Comparison of ENCODE assay signal across 14 mouse cellular contexts in the genomic region with DNA sequence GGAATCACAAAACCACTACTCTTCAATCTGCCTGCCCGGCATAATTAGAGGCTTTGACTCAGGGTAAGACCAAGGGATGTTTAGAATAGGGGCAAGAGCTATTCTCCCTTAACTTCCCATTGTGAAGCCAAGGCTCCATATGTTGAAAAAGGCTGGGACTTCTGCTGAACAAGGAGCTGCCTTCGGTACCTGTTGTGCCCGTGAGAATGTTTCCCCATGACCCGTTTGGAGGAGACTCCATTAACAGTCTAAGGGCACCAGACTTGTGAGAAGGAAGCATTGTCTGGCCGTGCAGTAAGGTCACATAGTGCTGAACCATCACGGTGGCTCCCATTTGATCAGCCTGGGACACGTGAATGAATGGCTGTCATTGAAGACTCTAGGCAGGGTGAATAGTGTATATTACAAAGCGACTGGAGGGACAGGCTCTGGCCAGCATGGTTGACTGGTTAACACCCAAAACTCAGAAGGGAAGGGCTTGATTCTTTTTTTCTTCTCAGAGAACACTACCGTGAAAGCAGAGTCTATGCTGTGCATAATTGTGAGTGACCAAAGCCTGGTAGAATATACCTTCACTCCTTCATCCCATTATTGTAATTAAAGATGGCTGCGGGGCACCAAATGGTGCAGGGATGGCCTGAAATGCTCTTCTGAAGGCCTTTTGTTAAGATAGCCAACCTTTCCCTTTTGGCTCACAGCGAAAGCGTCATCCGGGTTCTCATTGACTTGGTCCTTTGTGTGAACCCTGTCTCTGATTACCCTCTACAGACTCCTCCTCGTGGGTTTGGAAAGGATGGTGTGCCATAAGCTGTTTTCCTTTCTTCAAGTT.
DNase-seq lines count a peak whose midpoint lies in the region; ATAC-seq lines count a peak whose summit lies in the region.
"Had no signal": no experiment of that assay in that cellular context is flagged by ENCODE, and none has a peak within 500 bp of the region (broad histone marks: within the 10 kb centered on the region; RNA-seq: fewer than 3 reads in every experiment).

No protein-coding gene starts in this region.

- no peaks in the 10 kb centered on the region for H3K36me3 ChIP-seq in hindbrain, embryonic 11.5 days (ENCODE audit: control insufficient read depth, insufficient read depth, low read length)
- no peaks in the 10 kb centered on the region for H3K36me3 ChIP-seq in midbrain, embryonic 14.5 days (ENCODE audit: control insufficient read depth, insufficient read depth, low read length)
- H3K36me3 ChIP-seq: embryonic facial prominence, embryonic 12.5 days had no signal

- H3K27ac ChIP-seq in hindbrain, embryonic 11.5 days (ENCODE audit: low read depth, low read length) = peak overlapping the region; percentile 74
- H3K27ac ChIP-seq in midbrain, embryonic 14.5 days (replicated peaks; ENCODE audit: low read depth, low read length) = peak overlapping the region; percentile 39
- H3K27ac ChIP-seq: embryonic facial prominence, embryonic 12.5 days had no signal

- peak; percentile 26 for DNase-seq in ES-CJ7 (ENCODE audit: low read depth, low spot score)
- DNase-seq in embryo, embryonic 11 days = peak; percentile 65
- peak; percentile 57 for DNase-seq in hindbrain, embryonic 11.5 days (ENCODE audit: low spot score)
- DNase-seq in midbrain, embryonic 14.5 days = peak; percentile 31
- no peak for DNase-seq in urinary bladder, adult 18-20 months (ENCODE audit: low spot score in 2 of 2)
- DNase-seq in urinary bladder, postnatal 36 days (ENCODE audit: low spot score in 2 of 2) = no peak
- no peak for DNase-seq in cerebellum, postnatal 25 days
- DNase-seq: adrenal gland, postnatal 10 days; heart, postnatal 4 days; kidney, postnatal 14 days; liver; thymus, adult 2 months had no signal

- H3K4me1 ChIP-seq in hindbrain, embryonic 11.5 days (replicated peaks; ENCODE audit: control insufficient read depth, insufficient read depth, low read length) = peaks cover 15% of the 10 kb centered on the region
- H3K4me1 ChIP-seq in midbrain, embryonic 14.5 days (ENCODE audit: control insufficient read depth, insufficient read depth, low read length) = peaks cover 50% of the 10 kb centered on the region

- no peaks in the 10 kb centered on the region for H3K9me3 ChIP-seq in hindbrain, embryonic 11.5 days (ENCODE audit: control insufficient read depth, low read length)
- no peaks in the 10 kb centered on the region for H3K9me3 ChIP-seq in midbrain, embryonic 14.5 days (ENCODE audit: control insufficient read depth, low read length)
- H3K9me3 ChIP-seq: embryonic facial prominence, embryonic 12.5 days had no signal

- no peak overlapping the region for H3K4me2 ChIP-seq in hindbrain, embryonic 11.5 days (replicated peaks; ENCODE audit: low read depth, low read length)
- H3K4me2 ChIP-seq in midbrain, embryonic 14.5 days (ENCODE audit: low read length) = 0 out of 2 replicates have a peak overlapping the region, but pooled peaks have one; percentile 6
- H3K4me2 ChIP-seq: embryonic facial prominence, embryonic 12.5 days had no signal

- no peak overlapping the region for H3K4me3 ChIP-seq in hindbrain, embryonic 11.5 days (ENCODE audit: low read depth, low read length)
- H3K4me3 ChIP-seq in midbrain, embryonic 14.5 days (replicated peaks; ENCODE audit: low read depth, low read length) = no peak overlapping the region
- H3K4me3 ChIP-seq: embryonic facial prominence, embryonic 12.5 days had no signal

- peak; percentile 89 for ATAC-seq in hindbrain, embryonic 11.5 days (ENCODE audit: low FRiP score)
- ATAC-seq in midbrain, embryonic 14.5 days (ENCODE audit: low FRiP score, low TSS enrichment) = peak; percentile 49; the same call in 1 of the 2 replicates
- ATAC-seq: Patski had no signal

- H3K9ac ChIP-seq in hindbrain, embryonic 11.5 days (ENCODE audit: low read depth, low read length) = no peak overlapping the region; the same call in 1 of the 2 replicates
- no peak overlapping the region for H3K9ac ChIP-seq in midbrain, embryonic 14.5 days (replicated peaks; ENCODE audit: low read length)
- H3K9ac ChIP-seq: embryonic facial prominence, embryonic 12.5 days had no signal

- H3K27me3 ChIP-seq in hindbrain, embryonic 11.5 days (ENCODE audit: control insufficient read depth, insufficient read depth, low read length) = no peaks in the 10 kb centered on the region
- H3K27me3 ChIP-seq in midbrain, embryonic 14.5 days (ENCODE audit: control insufficient read depth, insufficient read depth, low read length) = no peaks in the 10 kb centered on the region
- H3K27me3 ChIP-seq: embryonic facial prominence, embryonic 12.5 days had no signal

- 21% methylated on average over 14 of the region's 14 CpGs for WGBS in hindbrain, embryonic 11.5 days
- WGBS in midbrain, embryonic 14.5 days = 14% methylated on average over 14 of the region's 14 CpGs

Comparison
In these comparisons a context has a peak if more than half of its experiments do, and no peak if none do; other contexts are left out.
1. DNase-seq: peak in ES-CJ7 (single experiment), embryo, embryonic 11 days (single experiment), hindbrain, embryonic 11.5 days (single experiment) and midbrain, embryonic 14.5 days (single experiment); none in urinary bladder, adult 18-20 months (0 of 2), urinary bladder, postnatal 36 days (0 of 2) and cerebellum, postnatal 25 days (0 of 2).